Mouse (Mus musculus) intestine, embryonic 14.5 days (tissue): ENCODE measurements around the gene Rnf183. TPM values are rescaled to one million over a fixed set of nuclear protein-coding genes. Genes with fewer than 3 reads are reported as not detected.

ENCODE experiments used
- ATAC-seq: fragments of 200-750 bp; cut with Nextera tagmentation; replicated peaks from 2 replicates; pipeline ENCODE4 v1.8.0; 2017; ENCODE audit warnings: low read depth, moderate number of reproducible peaks, moderate TSS enrichment, moderate library complexity; ENCODE audit not compliant: low FRiP score, low TSS enrichment
- DNase-seq: peaks from one replicate; pipeline ENCODE4 v3.0.0-alpha.2; 2018; ENCODE audit warnings: low spot score
- H3K27ac ChIP-seq: fragments of 300-500 bp; sonication (generic); 2 replicates; pipeline ENCODE4 v1.5.1; 2014; ENCODE audit warnings: low read depth, mild to moderate bottlenecking, control low read depth
- H3K27me3 ChIP-seq: fragments of 300-500 bp; sonication (generic); replicated peaks from 2 replicates; pipeline ENCODE4 v1.6.1; 2014; ENCODE audit warnings: low read length, control low read depth; ENCODE audit not compliant: control insufficient read depth, insufficient read depth
- H3K36me3 ChIP-seq: fragments of 300-500 bp; sonication (generic); 2 replicates; pipeline ENCODE4 v1.6.1; 2014; ENCODE audit warnings: low read length, control low read depth; ENCODE audit not compliant: control insufficient read depth, insufficient read depth
- H3K4me1 ChIP-seq: fragments of 300-500 bp; sonication (generic); replicated peaks from 2 replicates; pipeline ENCODE4 v1.6.1; 2014; ENCODE audit warnings: low read length, control low read depth, mixed read lengths; ENCODE audit not compliant: control insufficient read depth, insufficient read depth
- H3K4me2 ChIP-seq: fragments of 300-500 bp; sonication (generic); 2 replicates; pipeline ENCODE4 v1.6.1; 2014; ENCODE audit warnings: low read length
- H3K4me3 ChIP-seq: fragments of 300-500 bp; sonication (generic); 2 replicates; pipeline ENCODE4 v1.5.1; 2014; ENCODE audit warnings: low read depth, low read length, control low read depth, mixed read lengths
- H3K9ac ChIP-seq: fragments of 300-500 bp; sonication (generic); 2 replicates; pipeline ENCODE4 v1.6.1; 2014; ENCODE audit warnings: mild to moderate bottlenecking, low read length
- H3K9me3 ChIP-seq: fragments of 300-500 bp; sonication (generic); 2 replicates; pipeline ENCODE4 v1.6.1; 2016; ENCODE audit warnings: low read length, control low read depth; ENCODE audit not compliant: control insufficient read depth
- WGBS: fragments of 180-500 bp; shearing (Covaris S2); extraction: QIAGEN DNeasy Blood & Tissue Kit; methylation state at CpG from one replicate; pipeline ENCODE4 v1.1.7; 2014; 5-methylcytosine and 5-hydroxymethylcytosine counted together
- polyA plus RNA-seq: library from polyadenylated mRNA; unstranded; fragments of >200 nt; fragmentation: Nextera tagmentation; extraction: Ambion mirVana; gene quantifications from 2 replicates; pipeline ENCODE4 v1.2.1, GENCODE M21; 2014

Gene Rnf183
- polyA plus RNA-seq, 1 experiment from 2014 or later, result not detected

GRCm38 (mm10) chr4:62398956-62399355 is 36.1 kb downstream of the Rnf183 start:
- DNase-seq (no peak), ATAC-seq (no peak)
- no peaks in the 10 kb centered on the region for H3K27me3 ChIP-seq
- H3K36me3 ChIP-seq, result peaks cover 80% of the 10 kb centered on the region
- H3K27ac ChIP-seq, result no peak overlapping the region
- no peak overlapping the region for H3K4me2 ChIP-seq
- 89% methylated on average over 3 of the region's 3 CpGs for WGBS
- H3K9me3 ChIP-seq, result no peaks in the 10 kb centered on the region
- H3K9ac ChIP-seq, result no peak overlapping the region
- H3K4me1 ChIP-seq, result no peaks in the 10 kb centered on the region
- H3K4me3 ChIP-seq, result no peak overlapping the region

- Histone ChIP-seq H3K4me1 (no peaks in the 10 kb centered on the region), H3K36me3 (peaks cover 87% of the 10 kb centered on the region), H3K4me2 (no peak overlapping the region), H3K4me3 (no peak overlapping the region), H3K9ac (no peak overlapping the region), H3K27me3 (no peaks in the 10 kb centered on the region), H3K9me3 (no peaks in the 10 kb centered on the region), H3K27ac (no peak overlapping the region)
- WGBS, result 89% methylated on average over 4 of the region's 4 CpGs
- no peak for ATAC-seq
- no peak for DNase-seq
Measured at GRCm38 (mm10) chr4:62397616-62398365, 37.3 kb downstream of the Rnf183 start.

GRCm38 (mm10) chr4:62395806-62396205 is 39.2 kb downstream of the Rnf183 start:
- Histone ChIP-seq H3K27me3 (no peaks in the 10 kb centered on the region), H3K36me3 (peaks cover 84% of the 10 kb centered on the region), H3K4me1 (no peaks in the 10 kb centered on the region), H3K9me3 (no peaks in the 10 kb centered on the region), H3K9ac (no peak overlapping the region), H3K4me2 (no peak overlapping the region), H3K27ac (no peak overlapping the region), H3K4me3 (no peak overlapping the region)
- WGBS, result 91% methylated on average over 1 of the region's 1 CpGs
- no peak for DNase-seq
- no peak for ATAC-seq

DNA sequence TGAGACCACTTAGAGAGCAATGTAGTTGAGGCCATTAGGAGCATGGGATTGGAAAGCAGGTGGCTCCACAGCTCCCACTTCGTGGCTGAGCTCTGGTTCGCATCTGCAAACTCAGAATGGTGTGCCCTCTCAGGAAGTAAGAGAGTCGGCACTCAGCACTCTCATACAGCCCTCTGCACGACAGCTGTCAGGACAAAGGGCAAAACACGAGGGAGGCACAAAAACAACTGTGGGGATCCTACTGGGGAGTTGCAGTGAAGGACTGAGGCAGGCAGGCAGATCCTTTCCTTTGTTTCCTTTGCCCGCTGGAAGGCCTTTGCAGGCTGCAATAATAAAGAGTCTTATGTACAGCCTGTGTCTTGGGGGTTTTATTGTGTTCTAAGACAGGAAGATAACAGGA is 41.6 kb downstream of the Rnf183 start:
- no peaks in the 10 kb centered on the region for H3K27me3 ChIP-seq
- no peaks in the 10 kb centered on the region for H3K9me3 ChIP-seq
- no peak for DNase-seq
- H3K36me3 ChIP-seq, result peaks cover 78% of the 10 kb centered on the region
- no peak overlapping the region for H3K9ac ChIP-seq
- no peak for ATAC-seq
- no peak overlapping the region for H3K27ac ChIP-seq
- no peaks in the 10 kb centered on the region for H3K4me1 ChIP-seq
- no peak overlapping the region for H3K4me3 ChIP-seq
- no peak overlapping the region for H3K4me2 ChIP-seq
- WGBS, result 72% methylated on average over 6 of the region's 6 CpGs

GRCm38 (mm10) chr4:62391892-62392291 is 43.2 kb downstream of the Rnf183 start:
- no peak for DNase-seq
- Histone ChIP-seq H3K27me3 (no peaks in the 10 kb centered on the region), H3K4me2 (no peak overlapping the region), H3K4me3 (no peak overlapping the region), H3K36me3 (peaks cover 78% of the 10 kb centered on the region), H3K27ac (no peak overlapping the region), H3K9ac (no peak overlapping the region), H3K4me1 (no peaks in the 10 kb centered on the region), H3K9me3 (no peaks in the 10 kb centered on the region)
- WGBS, result 81% methylated on average over 7 of the region's 7 CpGs
- peak; percentile 28; the same call in 1 of the 2 replicates for ATAC-seq

GRCm38 (mm10) chr4:62389592-62390512 is 45.2 kb downstream of the Rnf183 start:
- Histone ChIP-seq H3K9ac (no peak overlapping the region), H3K36me3 (peaks cover 72% of the 10 kb centered on the region), H3K4me3 (no peak overlapping the region), H3K27ac (no peak overlapping the region), H3K4me1 (no peaks in the 10 kb centered on the region; the same call in 1 of the 2 replicates), H3K27me3 (no peaks in the 10 kb centered on the region), H3K4me2 (no peak overlapping the region), H3K9me3 (no peaks in the 10 kb centered on the region)
- DNase-seq (no peak), ATAC-seq (peak; percentile 57; the same call in 1 of the 2 replicates)
- 82% methylated on average over 5 of the region's 5 CpGs for WGBS

GRCm38 (mm10) chr4:62385439-62385838 is 49.6 kb downstream of the Rnf183 start:
- no peaks in the 10 kb centered on the region for H3K27me3 ChIP-seq
- H3K27ac ChIP-seq, result no peak overlapping the region
- no peaks in the 10 kb centered on the region for H3K9me3 ChIP-seq
- no peak for ATAC-seq
- no peak overlapping the region for H3K4me2 ChIP-seq
- no peak overlapping the region for H3K9ac ChIP-seq
- no peak overlapping the region for H3K4me3 ChIP-seq
- no peak for DNase-seq
- H3K36me3 ChIP-seq, result peaks cover 45% of the 10 kb centered on the region
- H3K4me1 ChIP-seq, result no peaks in the 10 kb centered on the region; the same call in 1 of the 2 replicates
- 94% methylated on average over 7 of the region's 7 CpGs for WGBS

DNA sequence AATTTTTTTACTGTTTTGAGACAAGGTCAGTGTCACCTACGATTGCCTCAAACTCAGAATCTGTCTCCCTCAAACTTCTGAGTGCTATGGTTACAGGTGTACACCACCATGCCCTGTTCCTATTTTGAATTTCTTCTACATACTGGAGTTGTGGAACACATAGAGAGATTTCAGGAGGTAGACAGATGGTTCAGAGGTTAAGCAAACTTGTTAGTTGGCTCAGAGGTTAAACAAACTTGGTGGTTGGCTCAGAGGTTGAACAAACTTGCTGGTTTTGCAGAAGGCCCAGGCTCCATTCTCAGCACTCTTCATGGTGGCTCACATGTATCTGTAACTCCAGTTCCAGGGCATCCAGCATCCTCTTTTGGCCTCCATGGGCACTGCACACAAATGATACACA is 50.9 kb downstream of the Rnf183 start:
- Histone ChIP-seq H3K27ac (no peak overlapping the region), H3K4me3 (no peak overlapping the region), H3K4me2 (no peak overlapping the region), H3K9me3 (no peaks in the 10 kb centered on the region), H3K4me1 (no peaks in the 10 kb centered on the region; the same call in 1 of the 2 replicates), H3K9ac (no peak overlapping the region), H3K36me3 (peaks cover 36% of the 10 kb centered on the region), H3K27me3 (no peaks in the 10 kb centered on the region)
- DNase-seq (no peak), ATAC-seq (no peak)
- WGBS, result 87% methylated on average over 1 of the region's 1 CpGs
